Mouse (Mus musculus): ENCODE data around the gene B4galnt1. TPM values are rescaled to one million over a fixed set of nuclear protein-coding genes. Genes with fewer than 3 reads are reported as not detected.

B4galnt1 gene
- total RNA-seq, 2 experiments from 2014 or later, result 1.5 to 1.6 TPM

- intact Hi-C loops (cut with DNase I), result no loop called here
- no peak for DNase-seq (ENCODE audit: low spot score)
Measured at GRCm38 (mm10) chr10:127197104-127197503, 32.1 kb downstream of the B4galnt1 start.

GRCm38 (mm10) chr10:127197505-127198110, 32.6 kb downstream of the B4galnt1 start:
- intact Hi-C loops (cut with DNase I), result no loop called here
- DNase-seq (ENCODE audit: low spot score), result no peak

GRCm38 (mm10) chr10:127198492-127198891, 33.5 kb downstream of the B4galnt1 start:
- intact Hi-C loops (cut with DNase I), result no loop called here
- DNase-seq (ENCODE audit: low spot score), result no peak

GRCm38 (mm10) chr10:127199068-127199467, 34.0 kb downstream of the B4galnt1 start:
- intact Hi-C loops (cut with DNase I), result no loop called here
- DNase-seq (ENCODE audit: low spot score), result no peak

- no peak for DNase-seq (ENCODE audit: low spot score)
- intact Hi-C loops (cut with DNase I), result no loop called here
Measured at GRCm38 (mm10) chr10:127199474-127199873, 34.4 kb downstream of the B4galnt1 start.

- DNase-seq (ENCODE audit: low spot score), result no peak
- intact Hi-C loops (cut with DNase I), result no loop called here
Measured at GRCm38 (mm10) chr10:127200279-127200678, 35.3 kb downstream of the B4galnt1 start.

- DNase-seq (ENCODE audit: low spot score), result no peak
- intact Hi-C loops (cut with DNase I), result no loop called here
Measured at GRCm38 (mm10) chr10:127203106-127203505, 38.1 kb downstream of the B4galnt1 start.

- DNase-seq (ENCODE audit: low spot score), result no peak
- intact Hi-C loops (cut with DNase I), result no loop called here
Measured at GRCm38 (mm10) chr10:127204589-127204988, 39.6 kb downstream of the B4galnt1 start.

GRCm38 (mm10) chr10:127205373-127205772, 40.3 kb downstream of the B4galnt1 start:
- DNase-seq (ENCODE audit: low spot score), result no peak
- intact Hi-C loops (cut with DNase I), result no loop called here

- intact Hi-C loops (cut with DNase I), result no loop called here
- DNase-seq (ENCODE audit: low spot score), result no peak
Measured at GRCm38 (mm10) chr10:127208921-127209320, 43.9 kb downstream of the B4galnt1 start.

GRCm38 (mm10) chr10:127209928-127210570, 45.0 kb downstream of the B4galnt1 start:
- intact Hi-C loops (cut with DNase I), result loop anchor here (2.0 kb wide), 1 partner anchor 29 kb away; the partner anchor contains the start of gene Slc26a10
- no peak for DNase-seq (ENCODE audit: low spot score)

GRCm38 (mm10) chr10:127210961-127211405, 46.0 kb downstream of the B4galnt1 start:
- no peak for DNase-seq (ENCODE audit: low spot score)

GRCm38 (mm10) chr10:127211414-127211854, 46.4 kb downstream of the B4galnt1 start, which contains the start of gene Pip4k2c:
Gene Pip4k2c (minus strand): TSS chr10:127211585.
- DNase-seq (ENCODE audit: low spot score), result peak; percentile 82
- intact Hi-C loops (cut with DNase I), result loop anchor here (2.0 kb wide), 1 partner anchor 31 kb away; the partner anchor contains the start of gene Slc26a10

More at GRCm38 (mm10) chr10:127210961-127211405, 46.0 kb downstream of the B4galnt1 start:
- intact Hi-C loops (cut with DNase I), result loop anchor here (2.0 kb wide), 1 partner anchor 30 kb away; the partner anchor contains the start of gene Slc26a10

- intact Hi-C loops (cut with DNase I), result no loop called here
- no peak for DNase-seq (ENCODE audit: low spot score)
Measured at GRCm38 (mm10) chr10:127213272-127213671, 48.2 kb downstream of the B4galnt1 start.

- intact Hi-C loops (cut with DNase I), result no loop called here
- DNase-seq (ENCODE audit: low spot score), result no peak
Measured at GRCm38 (mm10) chr10:127213704-127214421, 48.8 kb downstream of the B4galnt1 start.

- no peak for DNase-seq (ENCODE audit: low spot score)
- intact Hi-C loops (cut with DNase I), result no loop called here
Measured at GRCm38 (mm10) chr10:127214422-127214803, 49.4 kb downstream of the B4galnt1 start.

GRCm38 (mm10) chr10:127216456-127216855, 51.4 kb downstream of the B4galnt1 start:
- DNase-seq (ENCODE audit: low spot score), result no peak
- intact Hi-C loops (cut with DNase I), result no loop called here

- DNase-seq (ENCODE audit: low spot score), result no peak
- intact Hi-C loops (cut with DNase I), result no loop called here
Measured at GRCm38 (mm10) chr10:127217177-127217576, 52.2 kb downstream of the B4galnt1 start.

GRCm38 (mm10) chr10:127218339-127218738, 53.3 kb downstream of the B4galnt1 start:
- intact Hi-C loops (cut with DNase I), result no loop called here
- DNase-seq (ENCODE audit: low spot score), result no peak
